Mouse (Mus musculus): ENCODE data around the gene Gli2.

Gli2 gene

GRCm38 (mm10) chr1:119051192-119051937 is 2.1 kb downstream of the Gli2 start:
- ATAC-seq (ENCODE audit: low TSS enrichment) = no peak

GRCm38 (mm10) chr1:119049812-119050615 is 3.4 kb downstream of the Gli2 start:
- ATAC-seq (ENCODE audit: low TSS enrichment) = no peak

DNA sequence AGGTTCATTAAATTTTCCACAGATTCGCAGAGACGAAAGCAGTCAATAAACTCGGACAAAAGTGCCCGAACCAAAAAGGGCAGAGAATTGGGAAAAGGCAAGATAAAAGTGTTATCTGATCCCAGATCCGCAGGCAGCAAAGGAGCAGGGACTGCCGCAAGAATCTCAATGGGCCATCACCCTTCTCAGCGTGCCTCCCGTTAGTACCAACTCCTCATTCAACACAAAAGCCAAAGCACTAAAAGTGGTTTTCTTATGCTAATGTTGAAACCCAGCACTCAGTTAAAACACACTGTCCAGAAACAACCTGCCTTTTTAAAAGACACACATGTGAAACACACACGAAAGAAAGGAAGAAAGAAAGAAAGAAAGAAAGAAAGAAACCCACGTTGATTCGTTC is 4.4 kb downstream of the Gli2 start:
- ATAC-seq (ENCODE audit: low TSS enrichment) = no peak

- ATAC-seq (ENCODE audit: low TSS enrichment) = no peak
Observed at GRCm38 (mm10) chr1:119048547-119048946, 4.9 kb downstream of the Gli2 start.

- peak; percentile 48 for ATAC-seq (ENCODE audit: low TSS enrichment)
Observed at GRCm38 (mm10) chr1:119047462-119048371, 5.7 kb downstream of the Gli2 start.

- ATAC-seq (ENCODE audit: low TSS enrichment) = no peak
Observed at GRCm38 (mm10) chr1:119038436-119038835, 15.0 kb downstream of the Gli2 start.

GRCm38 (mm10) chr1:119035931-119036330 is 17.5 kb downstream of the Gli2 start:
- no peak for ATAC-seq (ENCODE audit: low TSS enrichment)

DNA sequence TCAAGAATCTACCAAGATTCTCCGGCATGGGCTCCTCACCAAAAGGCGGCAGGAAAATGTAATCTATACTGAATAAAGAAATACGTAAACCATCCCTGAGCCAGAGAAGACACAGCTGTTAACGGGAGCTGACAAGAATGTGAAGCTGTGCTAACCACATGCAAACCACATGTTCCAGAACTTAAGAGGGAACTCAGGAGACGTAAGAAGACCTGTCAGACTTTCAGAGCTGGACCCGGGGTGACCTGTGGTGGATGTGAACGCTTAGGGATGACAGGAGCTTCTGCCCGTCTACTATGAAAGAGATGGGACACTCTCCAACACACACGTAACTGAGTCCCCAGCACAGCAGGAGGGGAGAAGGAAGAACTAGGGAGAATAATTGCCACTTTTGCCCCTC is 18.1 kb downstream of the Gli2 start:
- ATAC-seq (ENCODE audit: low TSS enrichment) = no peak

GRCm38 (mm10) chr1:119034163-119034705 is 19.2 kb downstream of the Gli2 start:
- peak; percentile 62 for ATAC-seq (ENCODE audit: low TSS enrichment)

GRCm38 (mm10) chr1:119033450-119034162 is 19.8 kb downstream of the Gli2 start:
- peak; percentile 95 for ATAC-seq (ENCODE audit: low TSS enrichment)

- no peak for ATAC-seq (ENCODE audit: low TSS enrichment)
Observed at GRCm38 (mm10) chr1:119031185-119031584, 22.2 kb downstream of the Gli2 start.

- ATAC-seq (ENCODE audit: low TSS enrichment) = no peak; the same call in 1 of the 2 replicates
Observed at GRCm38 (mm10) chr1:119025647-119026358, 27.6 kb downstream of the Gli2 start.

- ATAC-seq (ENCODE audit: low TSS enrichment) = 0 out of 2 replicates have a peak, but pooled peaks have one; percentile 15
Observed at GRCm38 (mm10) chr1:119022311-119022710, 31.1 kb downstream of the Gli2 start.

GRCm38 (mm10) chr1:119020092-119020491 is 33.3 kb downstream of the Gli2 start:
- ATAC-seq (ENCODE audit: low TSS enrichment) = peak; percentile 39; the same call in 1 of the 2 replicates

DNA sequence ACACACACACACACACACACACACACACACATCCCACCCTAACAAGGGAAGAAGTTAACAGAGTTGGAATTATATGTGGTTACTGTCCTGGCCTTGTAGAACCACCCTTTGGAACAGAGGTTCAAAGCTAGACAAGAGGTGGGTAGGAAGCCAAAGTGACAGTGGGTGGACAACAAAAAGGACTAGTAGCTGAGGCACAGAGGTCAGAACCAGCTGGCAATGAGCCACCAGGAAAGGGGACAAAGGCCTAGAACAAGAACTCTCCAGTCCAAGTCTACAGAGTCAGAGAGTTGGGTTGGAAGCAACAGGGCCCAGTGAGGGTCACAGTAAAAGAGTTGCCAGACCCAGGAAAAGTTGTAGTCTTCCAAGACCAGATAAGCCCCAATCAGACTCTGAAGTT is 34.4 kb downstream of the Gli2 start:
- ATAC-seq (ENCODE audit: low TSS enrichment) = no peak

GRCm38 (mm10) chr1:119016866-119017265 is 36.6 kb downstream of the Gli2 start:
- ATAC-seq (ENCODE audit: low TSS enrichment) = peak; percentile 86

- no peak for ATAC-seq (ENCODE audit: low TSS enrichment)
Observed at GRCm38 (mm10) chr1:119015108-119015507, 38.3 kb downstream of the Gli2 start.

- no peak for ATAC-seq (ENCODE audit: low TSS enrichment)
Observed at GRCm38 (mm10) chr1:119008949-119009348, 44.5 kb downstream of the Gli2 start.

DNA sequence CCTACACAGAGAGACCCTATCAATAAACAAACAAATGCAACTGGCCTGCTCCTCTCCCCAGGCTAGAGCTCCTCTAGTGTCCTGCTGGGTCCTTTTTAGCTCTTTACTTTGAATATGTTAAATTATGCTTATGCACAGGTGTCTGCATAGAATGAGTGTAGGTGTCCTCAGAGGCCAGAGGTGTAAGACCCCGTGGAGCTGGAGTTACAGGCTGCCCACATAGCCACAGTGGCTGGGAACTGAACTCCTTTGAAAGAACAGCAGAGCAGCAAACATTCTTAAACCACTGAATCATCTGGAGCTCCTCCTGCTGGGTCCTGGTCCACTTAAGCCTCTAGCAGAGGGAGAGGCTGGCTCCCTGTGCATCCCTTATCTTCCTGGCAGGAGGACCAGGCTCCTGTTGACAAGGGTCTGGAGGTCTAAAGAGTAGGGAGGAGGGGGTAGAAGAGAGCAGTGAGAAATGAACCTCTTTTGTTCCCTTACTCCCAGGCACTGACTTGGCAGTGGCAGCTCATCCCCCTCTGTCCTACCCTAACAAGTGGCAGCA is 49.5 kb downstream of the Gli2 start:
- ATAC-seq (ENCODE audit: low TSS enrichment) = no peak

DNA sequence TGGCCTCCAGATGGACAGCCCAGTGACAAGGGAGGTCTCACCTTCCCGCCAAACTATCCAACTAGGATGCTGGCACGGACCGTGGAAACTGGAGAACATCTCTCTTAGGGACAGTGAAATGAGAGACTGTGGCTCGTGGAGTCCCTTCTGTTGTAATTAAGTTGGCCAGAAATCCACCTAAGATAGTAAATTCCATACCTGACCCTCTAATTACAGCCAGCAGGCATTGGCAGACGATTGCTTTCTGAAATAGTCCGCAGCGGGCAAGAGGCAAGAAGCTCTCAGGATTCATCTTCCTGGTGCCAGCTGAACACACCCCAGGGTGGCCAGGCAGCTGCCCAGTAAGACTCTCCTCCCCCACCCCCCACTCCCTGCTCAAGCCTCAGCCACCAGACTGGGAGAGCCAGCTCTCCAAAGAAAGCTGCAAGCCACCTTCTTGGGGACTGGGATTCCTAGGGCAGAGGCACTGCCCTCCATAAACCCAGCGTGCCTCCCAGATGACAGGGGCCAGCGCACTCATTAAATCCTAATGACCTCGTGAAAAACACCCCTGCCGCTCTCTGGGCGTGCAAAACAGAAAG is 51.9 kb downstream of the Gli2 start:
- no peak for ATAC-seq (ENCODE audit: low TSS enrichment)

All from frontal cortex, adult (tissue).